ENCODE assay signal across 9 mouse cellular contexts in genomic region chrX:136047528-136047927, GRCm38 (mm10). TPM values are rescaled to one million over a fixed set of nuclear protein-coding genes. Genes with fewer than 3 reads are reported as not detected.
DNase-seq lines count a peak whose midpoint lies in the region; ATAC-seq and TF ChIP-seq lines count a peak whose summit lies in the region.
"Had no signal": no experiment of that assay in that cellular context is flagged by ENCODE, and none has a peak within 500 bp of the region (broad histone marks: within the 10 kb centered on the region; RNA-seq: fewer than 3 reads in every experiment).

No protein-coding gene starts in this region.

- no peaks in the 10 kb centered on the region for H3K4me1 ChIP-seq in ES-E14 (ENCODE audit: control insufficient read depth in 2 of 2, insufficient read depth in 2 of 2, low read length in 2 of 2, poor library complexity in 1 of 2)
- no peaks in the 10 kb centered on the region for H3K4me1 ChIP-seq in forebrain, embryonic 14.5 days (ENCODE audit: control insufficient read depth, insufficient read depth, low read length)
- no peaks in the 10 kb centered on the region for H3K4me1 ChIP-seq in limb, embryonic 11.5 days (ENCODE audit: control insufficient read depth, insufficient read depth, low read length)
- H3K4me1 ChIP-seq: heart, embryonic 13.5 days had no signal

- no peak overlapping the region for H3K4me2 ChIP-seq in forebrain, embryonic 14.5 days (ENCODE audit: low read length)
- H3K4me2 ChIP-seq in limb, embryonic 11.5 days (ENCODE audit: low read depth, severe bottlenecking), result no peak overlapping the region
- H3K4me2 ChIP-seq: heart, embryonic 13.5 days had no signal

- peak; percentile 64; the same call in 1 of the 2 replicates for ATAC-seq in cerebellum, adult (ENCODE audit: insufficient number of reproducible peaks, low FRiP score, low TSS enrichment)
- peak; percentile 75; the same call in 1 of the 2 replicates for ATAC-seq in forebrain, embryonic 14.5 days
- ATAC-seq in limb, embryonic 11.5 days (ENCODE audit: insufficient number of reproducible peaks, low FRiP score, low TSS enrichment, low read depth), result no peak
- ATAC-seq in monocyte, adult 5-6 weeks (replicated peaks; ENCODE audit: insufficient number of reproducible peaks, low FRiP score, low TSS enrichment, poor library complexity, severe bottlenecking), result no peak

- no peak overlapping the region for H3K27ac ChIP-seq in ES-E14 (ENCODE audit: insufficient read depth, low read depth, low read length, poor library complexity, severe bottlenecking)
- H3K27ac ChIP-seq in forebrain, embryonic 14.5 days (ENCODE audit: low read depth, low read length), result no peak overlapping the region
- H3K27ac ChIP-seq in limb, embryonic 11.5 days (replicated peaks; ENCODE audit: low read depth, low read length), result no peak overlapping the region
- H3K27ac ChIP-seq: heart, embryonic 13.5 days had no signal

- in situ Hi-C loops in ES-E14 (cut with MboI; ENCODE audit: low sequenced_read_pairs in 2 of 2, unreplicated experiment in 2 of 2), result no loop called here

- peak; percentile 53 for DNase-seq in A20 (ENCODE audit: low read depth, low spot score)
- DNase-seq in ES-E14 (ENCODE audit: low read depth, low spot score), result peak; percentile 47
- DNase-seq in forebrain, embryonic 14.5 days (ENCODE audit: low spot score), result peak; percentile 87
- DNase-seq in kidney, adult 9 months, result peak; percentile 50
- peak; percentile 65 for DNase-seq in limb, embryonic 11.5 days (ENCODE audit: low spot score)
- peak; percentile 22 for DNase-seq in ovary, postnatal 36 days (ENCODE audit: low spot score)

- no peaks in the 10 kb centered on the region for H3K9me3 ChIP-seq in ES-E14 (ENCODE audit: control insufficient read depth, insufficient read depth, low read depth, low read length)
- no peaks in the 10 kb centered on the region for H3K9me3 ChIP-seq in forebrain, embryonic 14.5 days (replicated peaks; ENCODE audit: control insufficient read depth, low read length)
- H3K9me3 ChIP-seq in limb, embryonic 11.5 days (ENCODE audit: control insufficient read depth, low read length), result no peaks in the 10 kb centered on the region
- H3K9me3 ChIP-seq: heart, embryonic 13.5 days had no signal

- H3K4me3 ChIP-seq in ES-E14 (ENCODE audit: insufficient read depth in 1 of 2, low read depth in 1 of 2, low read length in 2 of 2, poor library complexity in 1 of 2, severe bottlenecking in 1 of 2), result no peak overlapping the region
- no peak overlapping the region for H3K4me3 ChIP-seq in forebrain, embryonic 14.5 days (ENCODE audit: low read depth, low read length)
- H3K4me3 ChIP-seq in limb, embryonic 11.5 days (ENCODE audit: low read depth, low read length), result no peak overlapping the region
- H3K4me3 ChIP-seq: heart, embryonic 13.5 days had no signal

- no peaks in the 10 kb centered on the region for H3K27me3 ChIP-seq in forebrain, embryonic 14.5 days (replicated peaks; ENCODE audit: control insufficient read depth, insufficient read depth, low read length)
- H3K27me3 ChIP-seq in limb, embryonic 11.5 days (ENCODE audit: control insufficient read depth, insufficient read depth, low read length), result no peaks in the 10 kb centered on the region
- H3K27me3 ChIP-seq: heart, embryonic 13.5 days had no signal

- no peak overlapping the region for H3K9ac ChIP-seq in ES-E14 (ENCODE audit: insufficient read depth, low read depth, low read length, poor library complexity, severe bottlenecking)
- H3K9ac ChIP-seq in forebrain, embryonic 14.5 days (ENCODE audit: low read length), result no peak overlapping the region
- H3K9ac ChIP-seq in limb, embryonic 11.5 days (ENCODE audit: low read length), result no peak overlapping the region
- H3K9ac ChIP-seq: heart, embryonic 13.5 days had no signal

- no peaks in the 10 kb centered on the region for H3K36me3 ChIP-seq in ES-E14 (ENCODE audit: control insufficient read depth, insufficient read depth, low read length, poor library complexity, severe bottlenecking)
- no peaks in the 10 kb centered on the region for H3K36me3 ChIP-seq in forebrain, embryonic 14.5 days (ENCODE audit: control insufficient read depth, insufficient read depth, low read length)
- H3K36me3 ChIP-seq in limb, embryonic 11.5 days (ENCODE audit: control insufficient read depth, insufficient read depth, low read length), result no peaks in the 10 kb centered on the region
- H3K36me3 ChIP-seq: heart, embryonic 13.5 days had no signal

- 26% methylated on average over 5 of the region's 5 CpGs for WGBS in forebrain, embryonic 14.5 days
- 15% methylated on average over 5 of the region's 5 CpGs for WGBS in limb, embryonic 11.5 days

TF ChIP-seq in ES-E14, 5 proteins besides CTCF, POLR2A, EP300 and RAD21:
- TF ChIP-seq HCFC1 (IDR thresholded peaks at IDR 0.05; ENCODE audit: borderline replicate concordance, insufficient read depth, low read length), result no peak
- no peak for TF ChIP-seq ZNF384 (IDR thresholded peaks at IDR 0.05; ENCODE audit: low read depth, low read length)
- TF ChIP-seq ZC3H11A (IDR thresholded peaks at IDR 0.05; ENCODE audit: borderline replicate concordance, low read depth, low read length), result no peak
- no peak for TF ChIP-seq MAFK (IDR thresholded peaks at IDR 0.05; ENCODE audit: insufficient read depth, low read depth, low read length)
TF ChIP-seq in ES-E14: peak in this region for 0.

RNA-seq across cellular contexts. Expression of gene Arxes1, which starts 14.4 kb away (rescaled TPM):
- 17.7 and 30.7 TPM in 2 replicates for total RNA-seq in ES-E14 (2012; rRNA removed)
- 61.0 and 85.3 TPM in 2 replicates for polyA plus RNA-seq in forebrain, embryonic 14.5 days (2014; fragmentation: Nextera tagmentation; extraction: Ambion mirVana)
- polyA plus RNA-seq in limb, embryonic 11.5 days (2014; fragmentation: Nextera tagmentation; extraction: Ambion mirVana), result 47.7 and 52.3 TPM in 2 replicates
- not detected in 3 replicates for total RNA-seq in monocyte, adult 5-6 weeks (2017)

RNA-seq across cellular contexts. Expression of gene Bex2, which starts 20.5 kb away (rescaled TPM):
- total RNA-seq in ES-E14 (2012; rRNA removed), result 43.2 and 54.1 TPM in 2 replicates
- 515 and 569 TPM in 2 replicates for polyA plus RNA-seq in forebrain, embryonic 14.5 days (2014; fragmentation: Nextera tagmentation; extraction: Ambion mirVana)
- 242 and 252 TPM in 2 replicates for polyA plus RNA-seq in limb, embryonic 11.5 days (2014; fragmentation: Nextera tagmentation; extraction: Ambion mirVana)
- not detected in 3 replicates for total RNA-seq in monocyte, adult 5-6 weeks (2017)

RNA-seq across cellular contexts. Expression of gene Nxf3, which starts 37.5 kb away (rescaled TPM):
- 3.0 and 6.6 TPM in 2 replicates for total RNA-seq in ES-E14 (2012; rRNA removed)
- polyA plus RNA-seq in forebrain, embryonic 14.5 days (2014; fragmentation: Nextera tagmentation; extraction: Ambion mirVana), result 0.05 TPM in 1 of 2 replicates, not detected in the other
- polyA plus RNA-seq in limb, embryonic 11.5 days (2014; fragmentation: Nextera tagmentation; extraction: Ambion mirVana), result 0.07 and 0.09 TPM in 2 replicates
- not detected in 3 replicates for total RNA-seq in monocyte, adult 5-6 weeks (2017)

RNA-seq across cellular contexts. Expression of gene Arxes2, which starts 53.9 kb away (rescaled TPM):
- total RNA-seq in ES-E14 (2012; rRNA removed), result 54.2 and 89.3 TPM in 2 replicates
- 206 and 225 TPM in 2 replicates for polyA plus RNA-seq in forebrain, embryonic 14.5 days (2014; fragmentation: Nextera tagmentation; extraction: Ambion mirVana)
- 101 and 102 TPM in 2 replicates for polyA plus RNA-seq in limb, embryonic 11.5 days (2014; fragmentation: Nextera tagmentation; extraction: Ambion mirVana)
- not detected in 3 replicates for total RNA-seq in monocyte, adult 5-6 weeks (2017)

Comparison
In these comparisons a context has a peak if more than half of its experiments do, and no peak if none do; other contexts are left out.
1. DNase-seq: peak in every context shown above with its lines; median percentile 87 in forebrain, embryonic 14.5 days; 65 in limb, embryonic 11.5 days; 53 in A20; 50 in kidney, adult 9 months; 47 in ES-E14; 22 in ovary, postnatal 36 days.
2. ATAC-seq: peak in cerebellum, adult (single experiment) and forebrain, embryonic 14.5 days (single experiment); none in limb, embryonic 11.5 days (single experiment) and monocyte, adult 5-6 weeks (single experiment).
3. RNA of gene Arxes1, which starts 14.4 kb away (total RNA-seq): 17.7 to 30.7 TPM in ES-E14; not detected in monocyte, adult 5-6 weeks; every median in the first group is over 10 times any median in the second.
4. RNA of gene Bex2, which starts 20.5 kb away (total RNA-seq): 43.2 to 54.1 TPM in ES-E14; not detected in monocyte, adult 5-6 weeks; every median in the first group is over 10 times any median in the second.